Mouse (Mus musculus) mouse embryonic stem cell (cell line): ENCODE data around the gene Pwwp2b.

Experiments
- in situ Hi-C, 2 experiments: fragments of 300-500 bp; cut with MboI; formaldehyde crosslinking; loops; 1 replicate in 1 of 2; 3 replicates in 1 of 2; pipeline ENCODE4 v1.14.3; 2019 to 2020; ENCODE audit warnings: low sequenced_read_pairs in 2 of 2, low pct_unique_long_range_greater_than_20kb in 1 of 2, mixed read lengths in 1 of 2; ENCODE audit not compliant: unreplicated experiment in 1 of 2

Pwwp2b gene

DNA sequence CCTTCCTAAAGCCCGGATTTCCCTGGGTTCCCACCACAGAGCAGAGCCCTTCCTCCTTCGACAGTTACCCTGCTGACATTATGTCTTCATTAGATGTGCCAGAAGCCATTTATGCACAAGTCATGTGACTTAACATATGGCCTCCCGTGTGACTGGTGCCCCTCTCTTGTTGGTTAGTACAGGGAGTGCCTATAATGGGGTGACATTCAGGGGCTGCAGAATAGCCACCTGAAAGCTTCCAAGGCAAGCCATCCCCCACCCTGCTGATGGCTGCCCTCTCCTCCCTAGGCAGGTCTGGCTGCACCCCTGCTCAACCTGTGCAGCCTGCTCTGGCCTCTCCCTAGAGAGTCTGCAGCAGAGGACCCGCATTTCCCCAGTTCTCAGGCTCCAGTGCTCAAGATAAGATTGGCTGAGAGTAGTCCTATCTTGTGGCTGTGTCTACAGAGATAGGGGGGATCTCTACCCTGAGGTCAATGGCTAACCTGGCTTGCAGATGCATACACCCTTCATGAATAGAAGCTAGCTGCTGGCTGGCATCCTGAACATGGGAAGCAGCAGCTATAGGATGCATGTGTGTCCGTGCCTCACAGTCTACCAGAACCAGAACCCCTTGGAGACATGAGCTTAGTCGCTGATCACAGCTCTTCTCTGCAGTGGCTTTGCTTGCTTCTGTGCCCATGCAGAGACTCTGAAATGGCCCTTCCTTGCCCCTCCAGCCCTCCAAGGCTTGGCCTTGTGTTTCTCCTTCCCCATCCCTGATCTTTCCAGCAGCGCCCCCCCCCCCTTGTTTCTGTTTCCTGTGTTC is 1.3 kb downstream of the Pwwp2b start:
- in situ Hi-C loops, result no loop called here

DNA sequence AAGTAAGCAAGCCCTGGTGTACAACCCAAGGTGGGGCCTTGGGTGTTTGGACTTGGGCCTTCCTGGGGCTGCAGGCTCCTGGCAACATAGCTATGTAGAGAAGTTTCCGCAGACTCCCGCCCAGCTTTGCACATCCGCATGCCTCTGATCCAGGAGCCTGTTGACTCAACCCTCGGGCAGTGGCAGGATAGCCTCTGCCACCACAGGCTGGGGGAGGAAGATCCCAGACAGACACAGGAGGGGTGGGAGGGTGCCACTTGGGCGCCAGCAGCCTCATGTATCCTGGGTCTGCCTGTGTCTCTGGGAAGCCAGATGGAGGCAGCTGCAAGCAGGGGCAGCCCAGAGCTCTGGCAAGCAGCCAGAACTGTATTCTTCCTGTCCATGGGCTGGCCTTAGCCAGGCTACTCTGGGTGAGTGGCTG is 3.6 kb downstream of the Pwwp2b start:
- in situ Hi-C loops, result no loop called here

DNA sequence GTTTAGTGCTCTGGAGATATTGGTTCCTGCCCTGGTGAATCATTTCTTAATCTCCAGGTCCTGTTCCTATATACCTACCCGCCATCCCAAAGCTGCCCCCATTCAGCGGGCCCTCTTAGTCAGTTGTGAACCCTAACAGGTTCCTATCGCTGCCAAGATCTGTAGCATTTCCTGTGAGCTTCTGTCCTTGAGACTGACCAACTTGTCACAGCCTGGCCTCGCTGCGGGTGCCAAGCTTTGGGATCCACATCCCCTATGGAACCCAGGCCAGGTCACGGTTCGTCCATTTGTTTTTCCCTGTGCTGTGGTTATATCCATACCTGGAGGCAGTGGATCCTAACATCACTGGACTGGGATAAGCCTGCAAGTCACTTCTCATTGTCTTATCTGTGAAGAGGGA is 4.3 kb downstream of the Pwwp2b start:
- in situ Hi-C loops, result no loop called here

DNA sequence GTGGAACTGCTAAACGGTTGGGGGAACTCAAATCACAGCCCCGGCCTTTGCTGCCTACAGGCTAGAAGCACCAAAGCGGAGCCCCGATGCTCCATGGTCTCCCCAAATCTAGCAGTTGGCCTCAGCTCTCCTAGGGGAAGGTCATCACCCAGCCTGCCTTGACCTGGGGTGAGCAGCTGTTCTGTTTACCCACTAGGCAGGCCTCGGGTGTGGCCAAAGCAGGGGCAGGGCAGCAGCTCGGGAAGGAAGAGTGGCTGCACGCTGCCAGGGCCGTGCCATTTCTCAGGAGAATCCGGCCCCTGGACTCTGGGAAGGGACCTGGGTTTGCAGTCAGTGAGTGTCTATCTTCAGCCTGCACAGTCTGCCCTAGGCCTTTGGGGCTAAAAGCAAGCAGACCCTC is 4.7 kb downstream of the Pwwp2b start:
- in situ Hi-C loops, result no loop called here

DNA sequence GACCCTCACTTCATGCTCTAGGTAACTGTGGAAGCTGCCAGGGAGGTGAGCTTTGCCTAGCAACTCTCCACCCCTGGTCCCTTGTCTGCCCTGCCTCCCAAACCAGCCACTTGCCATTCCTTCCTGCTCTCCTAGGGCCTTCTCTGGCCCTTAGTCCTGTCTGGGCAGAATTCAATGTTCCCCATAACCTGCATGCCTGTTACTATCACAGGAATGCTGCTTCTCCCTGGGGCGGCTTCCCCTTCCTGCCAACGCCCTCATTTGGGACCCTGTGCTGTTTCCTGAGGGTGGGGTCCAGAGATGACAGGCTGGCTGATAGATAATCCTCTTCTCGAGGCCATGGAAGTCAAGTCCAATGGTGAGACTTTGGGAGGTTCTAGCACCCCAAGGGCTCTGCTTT is 5.2 kb downstream of the Pwwp2b start:
- in situ Hi-C loops, result no loop called here

DNA sequence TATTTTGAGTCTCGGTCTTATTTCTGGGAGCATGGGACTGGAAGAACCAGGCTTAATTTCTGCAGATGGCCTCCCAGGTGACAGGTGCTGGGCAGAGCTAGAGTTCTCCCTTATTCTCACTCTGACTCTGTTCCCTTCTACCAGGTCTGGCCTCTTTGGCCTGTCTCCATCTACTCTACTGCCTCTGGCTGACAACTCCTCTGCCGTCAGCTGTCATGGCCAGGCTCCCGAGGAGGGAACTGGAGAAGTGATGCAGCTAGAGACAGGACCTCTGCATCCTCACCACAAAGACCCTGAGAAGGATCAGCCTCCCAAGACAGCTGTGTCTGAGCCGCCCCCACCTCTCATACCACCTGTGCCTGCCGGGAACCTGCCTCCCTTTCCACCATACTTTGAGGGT is 6.3 kb downstream of the Pwwp2b start:
- in situ Hi-C loops, result no loop called here

DNA sequence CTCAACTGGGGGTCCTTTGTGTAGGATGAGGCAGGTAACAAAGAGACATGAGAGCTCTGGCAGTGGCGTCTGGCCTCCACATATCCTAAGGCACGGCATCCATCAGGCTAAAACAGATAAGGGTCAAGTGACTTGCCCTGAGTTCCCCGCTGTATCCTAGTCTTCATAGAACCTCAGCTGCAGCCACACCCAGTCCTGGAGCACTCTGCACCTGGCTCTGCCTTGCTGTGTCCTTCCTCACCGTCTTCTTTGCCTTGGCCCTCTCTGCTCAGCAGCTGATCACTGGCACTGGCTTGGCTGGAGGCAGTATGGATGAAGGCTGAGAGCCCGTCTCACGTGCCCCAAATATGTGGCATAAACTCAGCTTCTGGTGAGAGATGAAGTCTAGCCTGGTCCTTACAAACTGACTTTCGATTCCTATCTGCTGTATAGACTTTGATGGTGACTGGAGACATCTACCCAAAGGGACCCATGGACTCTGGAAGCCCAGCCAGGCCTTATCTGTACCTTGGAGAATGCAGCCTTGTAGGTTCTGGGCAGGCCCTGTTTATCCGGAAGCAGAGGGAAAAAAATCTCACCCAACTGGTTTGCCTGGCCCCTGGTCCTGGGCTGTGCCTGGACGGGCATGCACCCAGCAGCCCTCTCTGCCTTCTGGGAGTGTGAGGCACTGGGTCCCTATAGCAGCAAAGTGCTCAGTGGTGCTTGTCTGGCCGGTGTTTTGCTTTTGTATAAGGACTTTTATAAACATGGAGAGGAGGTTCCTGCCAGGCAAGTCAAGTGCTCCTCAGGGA is 9.7 kb downstream of the Pwwp2b start:
- in situ Hi-C loops, result no loop called here

DNA sequence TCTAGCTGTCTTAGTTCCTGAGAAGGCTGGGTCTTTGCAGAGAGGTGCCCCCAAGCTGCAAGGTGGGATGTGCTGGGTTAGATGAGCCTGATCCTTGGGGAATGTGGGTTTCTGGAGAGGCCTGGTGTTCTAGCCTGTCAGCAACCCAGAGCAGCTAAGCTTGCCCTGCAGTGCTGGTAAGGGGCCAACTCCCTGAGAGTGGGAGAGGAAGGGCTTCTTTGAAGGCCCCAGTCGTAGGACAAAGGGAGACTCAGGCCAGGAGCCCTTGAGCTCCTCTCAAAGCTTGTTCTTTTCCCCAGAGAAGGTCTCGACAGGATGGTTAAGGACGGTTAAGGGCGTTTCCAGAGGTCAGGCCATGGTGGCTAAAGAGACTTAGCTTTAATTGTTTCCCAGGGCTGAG is 16.1 kb downstream of the Pwwp2b start:
- in situ Hi-C loops, result no loop called here

DNA sequence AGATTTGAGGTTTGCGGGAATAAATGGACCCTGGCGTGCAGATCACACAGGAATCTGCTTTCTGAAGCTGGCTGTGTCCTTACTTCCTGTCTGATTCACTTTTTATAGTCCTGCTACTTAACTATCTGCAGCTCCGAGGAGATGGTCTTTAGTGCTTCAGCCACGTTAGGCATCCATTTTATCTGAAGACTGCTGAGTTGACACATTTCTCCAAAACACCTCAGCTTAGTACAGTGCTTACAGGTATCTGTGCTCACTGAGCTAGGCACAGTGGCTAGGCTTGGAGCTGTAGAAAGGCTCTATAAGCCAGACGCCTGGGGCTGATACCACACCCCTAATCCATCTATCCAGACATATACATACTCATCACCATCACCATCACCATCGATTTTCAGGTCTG is 17.4 kb downstream of the Pwwp2b start:
- in situ Hi-C loops, result no loop called here

DNA sequence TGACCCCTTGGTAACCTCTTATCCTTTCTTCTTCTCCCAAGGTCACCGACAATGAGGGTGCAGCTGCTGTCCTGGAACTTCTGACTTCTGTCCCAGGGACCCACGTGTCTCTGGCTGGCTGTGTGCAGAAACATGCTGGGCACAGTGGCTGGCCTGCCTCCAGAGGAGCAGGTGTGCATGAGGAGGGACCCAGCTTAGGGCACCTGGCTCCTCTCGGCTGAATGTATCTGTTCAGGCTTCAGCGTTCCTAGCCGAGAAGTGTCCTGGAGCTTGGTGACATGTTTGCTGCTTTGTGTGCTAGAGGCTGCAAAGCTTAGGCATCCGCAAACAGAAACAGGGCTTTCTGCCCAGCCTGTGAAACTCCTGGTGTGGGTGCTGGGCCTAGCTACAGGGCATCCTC is 18.1 kb downstream of the Pwwp2b start:
- in situ Hi-C loops, result no loop called here

DNA sequence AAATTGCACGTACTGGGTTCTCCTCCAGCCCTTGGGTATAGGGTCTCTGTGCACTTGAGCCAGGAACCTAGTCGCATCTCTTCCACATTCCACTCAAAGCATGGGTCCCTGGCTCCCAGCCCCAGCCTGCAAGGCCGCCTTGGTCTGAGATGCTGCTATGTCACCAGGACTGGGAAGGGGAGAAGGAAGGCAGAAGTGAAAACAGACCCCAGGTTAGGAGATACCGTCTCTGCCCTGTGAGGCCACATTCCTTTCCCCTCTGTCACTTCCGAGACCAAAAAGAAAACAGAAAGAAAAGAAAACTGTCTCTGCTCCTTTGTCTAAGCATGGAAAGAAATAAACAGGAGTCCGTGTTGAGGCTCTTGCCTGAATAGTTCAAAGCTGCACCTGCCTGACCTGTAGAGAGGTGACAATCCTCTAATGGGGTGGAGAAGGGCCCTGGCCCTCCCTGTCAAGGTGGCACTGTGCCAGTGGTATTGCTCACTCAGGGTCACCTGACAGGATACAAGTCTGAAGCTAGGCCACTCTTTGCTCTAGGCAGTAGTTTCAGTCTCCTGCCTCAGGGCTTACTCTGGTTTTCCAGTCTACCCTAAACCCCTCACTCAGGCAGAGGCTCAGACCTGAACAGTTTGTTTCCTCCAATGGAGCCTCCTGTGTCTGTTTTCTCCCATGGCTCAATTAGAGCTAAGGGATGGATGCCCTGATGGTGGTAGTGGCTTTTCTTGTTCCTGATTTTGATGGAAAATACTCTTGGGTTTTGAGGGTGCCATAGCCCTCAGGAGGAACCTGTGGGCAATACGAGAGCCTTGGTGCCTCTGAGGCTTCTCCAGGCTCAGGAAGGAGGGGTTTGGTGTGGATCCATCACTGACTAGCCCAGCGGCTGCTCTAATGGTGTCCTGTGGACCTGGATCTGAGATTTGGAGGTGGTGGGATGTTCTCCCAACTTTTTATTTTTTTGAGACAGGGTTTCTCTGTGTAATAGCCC is 18.9 kb downstream of the Pwwp2b start:
- in situ Hi-C loops, result no loop called here

DNA sequence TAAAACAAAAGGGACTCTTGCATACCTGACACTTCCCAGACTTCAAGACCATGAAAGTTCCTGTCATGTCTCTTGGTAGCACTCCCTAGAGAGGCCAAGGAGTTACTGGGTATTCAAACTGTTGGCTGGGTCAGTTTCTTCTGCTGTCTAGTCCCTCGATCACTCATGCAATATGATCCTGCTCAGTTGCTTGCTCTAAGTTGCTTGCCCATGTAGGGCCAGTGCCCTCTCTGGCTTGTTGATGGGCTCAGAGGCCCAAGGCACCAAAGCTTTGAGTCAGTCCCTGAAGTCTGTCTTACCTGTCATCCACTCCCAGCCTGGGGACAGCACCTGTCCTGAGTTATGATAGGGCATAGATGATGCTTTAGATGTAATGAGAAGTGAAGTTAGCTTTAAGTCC is 22.5 kb downstream of the Pwwp2b start:
- in situ Hi-C loops, result no loop called here

DNA sequence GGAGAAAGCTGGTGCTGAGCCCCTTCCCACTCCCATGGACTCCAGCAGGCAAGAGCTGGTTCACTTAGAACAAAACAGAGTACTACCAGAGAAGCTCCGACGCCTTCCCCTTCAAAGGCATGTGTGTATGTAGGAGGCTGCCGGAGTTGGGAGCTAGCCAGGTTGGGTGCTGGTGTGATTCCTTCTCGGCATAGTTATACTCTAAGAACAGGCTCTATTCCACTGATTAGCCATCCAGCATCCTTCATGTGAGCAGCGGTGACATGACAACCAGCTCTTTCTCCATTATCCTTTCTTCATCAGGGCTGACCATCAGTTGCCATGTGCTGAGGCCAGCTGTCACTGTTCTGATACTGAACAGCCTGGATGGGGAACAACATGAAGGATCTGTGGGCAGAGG is 23.6 kb downstream of the Pwwp2b start:
- in situ Hi-C loops, result no loop called here

DNA sequence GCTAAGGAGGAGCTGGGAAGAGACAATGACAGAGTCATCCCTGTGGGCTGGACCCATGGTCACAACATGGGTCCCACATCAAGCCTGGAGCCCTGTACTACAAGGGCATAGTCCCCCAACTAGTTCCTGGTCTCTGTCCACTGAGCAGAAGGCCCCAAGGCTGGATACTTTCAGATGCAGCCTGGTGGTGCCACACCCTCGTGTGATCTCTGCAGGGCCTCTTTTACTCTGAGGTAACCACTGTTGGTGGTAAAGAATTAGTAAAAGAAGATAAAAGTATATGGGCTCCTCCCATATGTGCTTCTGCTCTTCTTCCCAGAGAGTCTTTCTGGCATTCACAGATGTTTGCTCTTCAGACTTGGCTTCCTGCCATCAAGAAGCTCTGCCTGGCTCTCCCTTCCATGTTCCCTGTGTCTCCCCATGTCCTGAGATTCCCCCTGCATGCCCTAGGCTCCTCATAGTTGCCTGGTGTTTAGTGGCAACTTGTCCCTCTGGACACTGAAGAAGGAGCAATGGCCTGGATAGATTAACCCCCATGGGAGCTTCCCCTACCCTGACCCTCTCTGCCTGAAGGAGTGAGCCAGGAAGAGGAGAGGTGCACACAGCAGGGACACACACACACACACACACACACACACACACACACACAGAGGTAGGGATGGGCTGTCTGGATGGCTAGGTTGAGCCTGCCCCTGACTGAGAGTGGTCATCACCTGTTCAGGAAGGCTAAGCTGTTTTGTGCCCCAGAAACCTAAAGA is 24.5 kb downstream of the Pwwp2b start:
- in situ Hi-C loops, result no loop called here

DNA sequence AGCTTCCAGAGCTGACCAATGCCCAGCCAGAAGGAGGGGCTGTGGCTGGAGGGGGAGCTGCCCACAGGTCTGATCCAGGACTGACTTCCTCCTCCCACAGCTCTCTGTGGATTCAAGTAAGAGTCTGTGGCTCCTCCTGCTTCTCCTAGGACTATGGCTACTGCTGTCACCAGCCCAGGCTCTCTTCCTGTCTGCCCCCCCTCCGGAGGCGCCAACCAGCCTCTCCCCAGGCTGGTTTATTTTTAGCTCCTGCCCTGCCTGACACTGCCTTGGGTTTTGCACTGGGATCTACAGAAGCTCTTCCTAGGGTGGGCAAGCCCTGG is 25.1 kb downstream of the Pwwp2b start:
- in situ Hi-C loops, result no loop called here

DNA sequence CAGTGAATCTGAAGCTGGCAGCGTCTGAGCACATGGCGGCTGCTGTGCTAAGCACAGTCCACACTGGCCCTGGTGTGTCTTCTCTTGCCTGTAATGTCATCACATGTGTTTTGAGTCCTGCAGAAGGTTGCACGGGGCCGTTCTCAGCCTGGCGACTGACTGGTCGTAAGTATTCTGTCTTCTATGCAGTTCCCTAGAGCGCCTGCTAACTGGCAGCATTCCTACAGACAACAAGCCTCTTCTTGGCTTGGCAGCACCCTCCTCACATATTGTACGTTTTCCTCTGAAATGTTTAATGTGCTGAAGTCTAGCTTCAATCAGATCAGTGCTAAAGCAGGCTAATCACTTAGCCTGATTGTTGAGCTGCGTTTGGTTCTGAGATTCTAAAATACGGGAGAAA is 27.3 kb downstream of the Pwwp2b start:
- in situ Hi-C loops, result no loop called here

DNA sequence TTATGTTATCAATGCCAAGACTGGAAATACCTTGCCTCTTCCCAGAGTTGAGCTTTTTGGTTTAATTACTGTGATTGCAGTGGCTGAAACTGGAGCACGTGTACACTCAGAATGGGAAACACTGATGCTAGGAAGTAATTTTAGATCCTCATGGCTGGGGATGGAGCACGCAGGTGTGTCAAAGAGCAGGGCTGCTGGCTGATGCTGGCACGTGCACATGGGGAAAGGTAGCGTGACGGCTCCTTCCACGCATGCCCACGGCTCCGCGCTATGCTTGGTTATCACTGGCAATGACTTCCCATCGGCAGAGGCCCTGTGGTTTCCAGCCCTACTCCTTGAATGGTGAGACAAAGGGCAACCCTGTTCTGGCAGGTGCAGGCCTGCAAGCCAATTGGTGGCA is 27.9 kb downstream of the Pwwp2b start:
- in situ Hi-C loops, result no loop called here

DNA sequence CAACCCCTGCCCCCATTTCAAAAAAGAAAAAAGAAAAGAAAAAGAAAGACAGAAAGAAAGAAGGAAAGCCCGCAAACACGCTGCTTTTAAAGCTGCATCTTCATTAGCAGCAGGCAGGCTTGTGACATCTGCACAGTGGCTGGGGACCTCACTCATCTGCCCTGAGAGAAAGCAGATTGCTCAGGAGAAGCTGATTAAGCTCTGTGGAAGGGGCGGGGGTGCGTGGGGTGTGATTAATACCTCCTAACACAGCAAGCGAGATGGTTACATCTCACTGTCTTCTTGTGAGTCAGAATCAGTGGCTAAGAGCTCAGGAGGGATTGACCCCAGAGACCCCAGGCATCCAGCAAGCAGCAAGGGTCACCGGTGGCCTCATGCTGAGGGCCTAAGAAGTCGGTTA is 29.3 kb downstream of the Pwwp2b start:
- in situ Hi-C loops, result no loop called here
